Comparison of ENCODE assay signal across 15 mouse cellular contexts in the genomic region with DNA sequence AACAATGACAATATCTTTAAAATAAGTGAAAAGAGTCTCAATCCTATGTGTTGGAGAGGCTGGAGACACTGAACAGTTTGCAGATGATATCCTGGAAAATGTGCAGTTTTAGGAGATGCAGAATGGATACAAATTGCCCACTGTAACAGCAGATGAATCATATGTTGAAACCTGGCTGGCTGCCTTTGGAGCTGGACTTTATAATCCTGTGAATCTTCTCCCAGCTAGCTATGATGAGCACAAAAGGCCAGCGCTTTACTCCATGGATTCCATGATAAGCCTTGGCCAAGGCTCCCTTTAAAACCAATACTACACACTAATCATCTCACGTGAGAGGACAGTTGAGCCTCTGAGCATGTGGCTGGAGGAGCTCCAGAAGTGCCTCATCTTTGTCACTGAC. TPM values are rescaled to one million over a fixed set of nuclear protein-coding genes. Genes with fewer than 3 reads are reported as not detected.
DNase-seq lines count a peak whose midpoint lies in the region; ATAC-seq and TF ChIP-seq lines count a peak whose summit lies in the region.
"Had no signal": no experiment of that assay in that cellular context is flagged by ENCODE, and none has a peak within 500 bp of the region (broad histone marks: within the 10 kb centered on the region; RNA-seq: fewer than 3 reads in every experiment).

No protein-coding gene starts in this region.

- H3K27me3 ChIP-seq in heart, postnatal 0 days (ENCODE audit: control insufficient read depth, insufficient read depth, low read length) = no peaks in the 10 kb centered on the region
- no peaks in the 10 kb centered on the region for H3K27me3 ChIP-seq in midbrain, embryonic 10.5 days (ENCODE audit: low read depth, poor library complexity, severe bottlenecking)
- H3K27me3 ChIP-seq: limb, embryonic 12.5 days; lung, embryonic 15.5 days had no signal

- no peaks in the 10 kb centered on the region for H3K9me3 ChIP-seq in heart, postnatal 0 days (replicated peaks; ENCODE audit: control insufficient read depth, low read length)
- H3K9me3 ChIP-seq in midbrain, embryonic 10.5 days (replicated peaks) = no peaks in the 10 kb centered on the region
- H3K9me3 ChIP-seq: G1E; limb, embryonic 12.5 days; lung, embryonic 15.5 days had no signal

- no peak overlapping the region for H3K9ac ChIP-seq in heart, postnatal 0 days (replicated peaks; ENCODE audit: low read depth, low read length)
- H3K9ac ChIP-seq: limb, embryonic 12.5 days; lung, embryonic 15.5 days had no signal

- no peaks in the 10 kb centered on the region for H3K36me3 ChIP-seq in heart, postnatal 0 days (replicated peaks; ENCODE audit: control insufficient read depth, insufficient read depth, low read length)
- no peaks in the 10 kb centered on the region for H3K36me3 ChIP-seq in midbrain, embryonic 10.5 days
- H3K36me3 ChIP-seq: limb, embryonic 12.5 days; lung, embryonic 15.5 days had no signal

- TF ChIP-seq CTCF in heart, postnatal 0 days (IDR thresholded peaks at IDR 0.05; ENCODE audit: low read depth) = no peak

- no peak overlapping the region for H3K4me3 ChIP-seq in heart, postnatal 0 days (ENCODE audit: low read depth, low read length)
- no peak overlapping the region for H3K4me3 ChIP-seq in midbrain, embryonic 10.5 days
- H3K4me3 ChIP-seq: limb, embryonic 12.5 days; lung, embryonic 15.5 days; myocyte had no signal

- peak; percentile 15 for DNase-seq in cerebellum, adult 11 months
- DNase-seq in cerebellum, postnatal 4 days (ENCODE audit: low spot score in 2 of 2) = no peak
- no peak for DNase-seq in heart, postnatal 0 days (ENCODE audit: low spot score)
- DNase-seq in heart, adult 18-20 months = no peak
- DNase-seq in lung, postnatal 36 days = peak; percentile 15
- DNase-seq in lung, postnatal 25 days (ENCODE audit: low spot score) = no peak
- peak; percentile 51 for DNase-seq in right cerebral cortex, postnatal 25 days
- no peak for DNase-seq in midbrain, embryonic 10.5 days (ENCODE audit: low spot score)
- DNase-seq: kidney, adult 11 months; kidney, postnatal 36 days; thymus, postnatal 4 days had no signal

- 41% methylated on average over 2 of the region's 2 CpGs for WGBS in heart, postnatal 0 days
- WGBS in midbrain, embryonic 10.5 days = 81% methylated on average over 2 of the region's 2 CpGs

- H3K27ac ChIP-seq in heart, postnatal 0 days (ENCODE audit: low read depth) = peak overlapping the region; percentile 13; the same call in 1 of the 2 replicates
- no peak overlapping the region for H3K27ac ChIP-seq in midbrain, embryonic 10.5 days (replicated peaks)
- H3K27ac ChIP-seq: limb, embryonic 12.5 days; lung, embryonic 15.5 days had no signal

- H3K4me1 ChIP-seq in heart, postnatal 0 days (ENCODE audit: control insufficient read depth, insufficient read depth) = peaks cover 28% of the 10 kb centered on the region
- no peaks in the 10 kb centered on the region for H3K4me1 ChIP-seq in midbrain, embryonic 10.5 days
- H3K4me1 ChIP-seq: limb, embryonic 12.5 days had no signal

- H3K4me2 ChIP-seq in heart, postnatal 0 days (ENCODE audit: low read depth, low read length) = no peak overlapping the region
- H3K4me2 ChIP-seq: limb, embryonic 12.5 days; lung, embryonic 15.5 days had no signal

- no peak for TF ChIP-seq EP300 in heart, postnatal 0 days (IDR thresholded peaks at IDR 0.05; ENCODE audit: low read depth)

- ATAC-seq in heart, postnatal 0 days (ENCODE audit: insufficient read depth, low read depth) = no peak

RNA-seq across cellular contexts. Expression of a gene that starts 45.2 kb away (rescaled TPM):
- 37.4 and 44.2 TPM in 2 replicates for total RNA-seq in heart, postnatal 0 days (2014; rRNA removed; ENCODE audit: low replicate concordance)
- 55.1 and 63.4 TPM in 2 replicates for polyA plus RNA-seq in heart, postnatal 0 days (2015; fragmentation: Nextera tagmentation; extraction: Ambion mirVana)
- 100 to 1,000 TPM in 1 of 2 experiments, 10 to 100 TPM in 1; 91.2 to 102 TPM for total RNA-seq in heart, adult 18-20 months (2021)
- polyA plus RNA-seq in midbrain, embryonic 10.5 days (2016; fragmentation: Nextera tagmentation; extraction: Ambion mirVana) = 42.3 and 48.6 TPM in 2 replicates

Comparison
In these comparisons a context has a peak if more than half of its experiments do, and no peak if none do; other contexts are left out.
1. DNase-seq: peak in cerebellum, adult 11 months (single experiment), lung, postnatal 36 days (single experiment) and right cerebral cortex, postnatal 25 days (single experiment); none in cerebellum, postnatal 4 days (0 of 2), heart, postnatal 0 days (single experiment), heart, adult 18-20 months (0 of 2), lung, postnatal 25 days (single experiment) and midbrain, embryonic 10.5 days (single experiment).